Mouse (Mus musculus) stomach, embryonic 15.5 days (tissue): ENCODE data around the gene Jazf1. TPM values are rescaled to one million over a fixed set of nuclear protein-coding genes. Genes with fewer than 3 reads are reported as not detected.

ENCODE experiments used
- ATAC-seq: fragments of 200-750 bp; cut with Nextera tagmentation; 2 replicates; pipeline ENCODE4 v1.8.0; 2017; ENCODE audit warnings: low read depth, moderate number of reproducible peaks, moderate TSS enrichment; ENCODE audit not compliant: insufficient read depth, low FRiP score
- H3K27ac ChIP-seq: fragments of 300-500 bp; sonication (generic); 2 replicates; pipeline ENCODE4 v1.5.1; 2015; ENCODE audit warnings: mild to moderate bottlenecking, inconsistent platforms
- H3K27me3 ChIP-seq: fragments of 300-500 bp; sonication (generic); replicated peaks from 2 replicates; pipeline ENCODE4 v1.6.1; 2015; ENCODE audit warnings: inconsistent platforms
- H3K36me3 ChIP-seq: fragments of 300-500 bp; sonication (generic); 2 replicates; pipeline ENCODE4 v1.6.1; 2015; ENCODE audit warnings: inconsistent platforms
- H3K4me1 ChIP-seq: fragments of 300-500 bp; sonication (generic); 2 replicates; pipeline ENCODE4 v1.6.1; 2015; ENCODE audit warnings: inconsistent platforms
- H3K4me2 ChIP-seq: fragments of 300-500 bp; sonication (generic); 2 replicates; pipeline ENCODE4 v1.6.1; 2015; ENCODE audit warnings: mild to moderate bottlenecking, inconsistent platforms
- H3K4me3 ChIP-seq: fragments of 300-500 bp; sonication (generic); replicated peaks from 2 replicates; pipeline ENCODE4 v1.5.1; 2015; ENCODE audit warnings: inconsistent platforms
- H3K9ac ChIP-seq: fragments of 300-500 bp; sonication (generic); 2 replicates; pipeline ENCODE4 v1.6.1; 2015; ENCODE audit warnings: inconsistent platforms
- H3K9me3 ChIP-seq: fragments of 300-500 bp; sonication (generic); 2 replicates; pipeline ENCODE4 v1.6.1; 2016; ENCODE audit warnings: inconsistent platforms
- WGBS: fragments of 180-500 bp; shearing (Covaris S2); methylation state at CpG from one replicate; pipeline ENCODE4 v1.1.7; 2015; 5-methylcytosine and 5-hydroxymethylcytosine counted together
- polyA plus RNA-seq: library from polyadenylated mRNA; unstranded; fragments of >200 nt; fragmentation: Nextera tagmentation; extraction: Ambion mirVana; gene quantifications from 2 replicates; pipeline ENCODE4 v1.2.1, GENCODE M21; 2015

The Jazf1 gene
- polyA plus RNA-seq, 1 experiment from 2014 or later = 7.0 TPM

- Histone ChIP-seq H3K4me3 (no peak overlapping the region), H3K9me3 (no peaks in the 10 kb centered on the region), H3K4me1 (no peaks in the 10 kb centered on the region), H3K36me3 (peaks cover 5% of the 10 kb centered on the region; the same call in 1 of the 2 replicates), H3K4me2 (no peak overlapping the region), H3K9ac (no peak overlapping the region), H3K27ac (no peak overlapping the region), H3K27me3 (no peaks in the 10 kb centered on the region)
- 77% methylated on average over 5 of the region's 5 CpGs for WGBS
- no peak for ATAC-seq
These were observed 295.3 kb downstream of the Jazf1 start for GRCm38 (mm10) chr6:52773132-52773531.

GRCm38 (mm10) chr6:52770789-52771188, 297.6 kb downstream of the Jazf1 start:
- ATAC-seq = no peak
- Histone ChIP-seq H3K27me3 (no peaks in the 10 kb centered on the region), H3K4me2 (no peak overlapping the region), H3K9ac (no peak overlapping the region), H3K36me3 (peaks cover 13% of the 10 kb centered on the region), H3K9me3 (no peaks in the 10 kb centered on the region), H3K27ac (no peak overlapping the region), H3K4me1 (no peaks in the 10 kb centered on the region), H3K4me3 (no peak overlapping the region)
- WGBS = 53% methylated on average over 1 of the region's 1 CpGs

- Histone ChIP-seq H3K9ac (no peak overlapping the region), H3K27me3 (no peaks in the 10 kb centered on the region), H3K36me3 (peaks cover 18% of the 10 kb centered on the region), H3K27ac (no peak overlapping the region), H3K4me3 (no peak overlapping the region), H3K4me1 (no peaks in the 10 kb centered on the region), H3K4me2 (no peak overlapping the region), H3K9me3 (no peaks in the 10 kb centered on the region)
- no peak for ATAC-seq
- 74% methylated on average over 7 of the region's 7 CpGs for WGBS
These were observed 303.2 kb downstream of the Jazf1 start for GRCm38 (mm10) chr6:52765206-52765605.

GRCm38 (mm10) chr6:52752832-52753231, 315.6 kb downstream of the Jazf1 start:
- Histone ChIP-seq H3K9me3 (no peaks in the 10 kb centered on the region), H3K4me2 (no peak overlapping the region), H3K27ac (no peak overlapping the region), H3K4me3 (no peak overlapping the region), H3K4me1 (no peaks in the 10 kb centered on the region), H3K27me3 (no peaks in the 10 kb centered on the region), H3K9ac (no peak overlapping the region), H3K36me3 (peaks cover 6% of the 10 kb centered on the region; the same call in 1 of the 2 replicates)
- WGBS = 93% methylated on average over 5 of the region's 5 CpGs
- no peak for ATAC-seq

GRCm38 (mm10) chr6:52734630-52735029, 333.8 kb downstream of the Jazf1 start:
- no peaks in the 10 kb centered on the region for H3K4me1 ChIP-seq
- no peak for ATAC-seq
- no peak overlapping the region for H3K9ac ChIP-seq
- 91% methylated on average over 2 of the region's 2 CpGs for whole genome bisulfite sequencing
- no peak overlapping the region for H3K27ac ChIP-seq
- H3K9me3 ChIP-seq = no peaks in the 10 kb centered on the region
- 0 out of 2 replicates have a peak, but pooled peaks cover 12% of the 10 kb centered on the region for H3K36me3 ChIP-seq
- H3K4me3 ChIP-seq = no peak overlapping the region
- H3K27me3 ChIP-seq = no peaks in the 10 kb centered on the region
- H3K4me2 ChIP-seq = no peak overlapping the region

GRCm38 (mm10) chr6:52730338-52730737, 338.1 kb downstream of the Jazf1 start:
- no peaks in the 10 kb centered on the region; the same call in 1 of the 2 replicates for H3K4me1 ChIP-seq
- no peaks in the 10 kb centered on the region for H3K9me3 ChIP-seq
- no peak overlapping the region for H3K4me3 ChIP-seq
- no peak for ATAC-seq
- 73% methylated on average over 4 of the region's 4 CpGs for WGBS
- no peak overlapping the region for H3K4me2 ChIP-seq
- H3K27me3 ChIP-seq = no peaks in the 10 kb centered on the region
- 0 out of 2 replicates have a peak, but pooled peaks cover 10% of the 10 kb centered on the region for H3K36me3 ChIP-seq
- H3K9ac ChIP-seq = no peak overlapping the region
- no peak overlapping the region for H3K27ac ChIP-seq

GRCm38 (mm10) chr6:52724805-52725439, 343.5 kb downstream of the Jazf1 start:
- H3K36me3 ChIP-seq = 0 out of 2 replicates have a peak, but pooled peaks cover 6% of the 10 kb centered on the region
- no peaks in the 10 kb centered on the region; the same call in 1 of the 2 replicates for H3K4me1 ChIP-seq
- 56% methylated on average over 8 of the region's 8 CpGs for WGBS
- no peak overlapping the region for H3K4me3 ChIP-seq
- no peaks in the 10 kb centered on the region for H3K27me3 ChIP-seq
- no peak overlapping the region for H3K27ac ChIP-seq
- H3K4me2 ChIP-seq = no peak overlapping the region
- H3K9ac ChIP-seq = no peak overlapping the region
- H3K9me3 ChIP-seq = no peaks in the 10 kb centered on the region
- no peak for ATAC-seq

Other genes with a start within 250 kb of the Jazf1 start
- 9.5 and 9.8 TPM in 2 replicates for gene Creb5, start 218.6 kb upstream of the Jazf1 start, polyA plus RNA-seq